Mouse (Mus musculus) embryonic facial prominence, embryonic 11.5 days (tissue): Measurements from ENCODE around the gene Bmpr1b. TPM values are rescaled to one million over a fixed set of nuclear protein-coding genes. Genes with fewer than 3 reads are reported as not detected.

ENCODE experiments used
- ATAC-seq: fragments of 200-750 bp; cut with Nextera tagmentation; replicated peaks from 2 replicates; pipeline ENCODE4 v1.8.0; 2017; ENCODE audit warnings: low read depth; ENCODE audit not compliant: insufficient number of reproducible peaks, low FRiP score, low TSS enrichment
- DNase-seq: peaks from one replicate; pipeline ENCODE4 v3.0.0-alpha.2; 2015; ENCODE audit warnings: low spot score
- H3K27ac ChIP-seq: fragments of 300-500 bp; sonication (generic); replicated peaks from 2 replicates; pipeline ENCODE4 v1.5.1; 2014; ENCODE audit warnings: mild to moderate bottlenecking, low read depth, low read length, control low read depth
- H3K27me3 ChIP-seq: fragments of 300-500 bp; sonication (generic); 2 replicates; pipeline ENCODE4 v1.6.1; 2014; ENCODE audit warnings: mild to moderate bottlenecking, low read length, moderate library complexity, mixed read lengths; ENCODE audit not compliant: control insufficient read depth, insufficient read depth
- H3K36me3 ChIP-seq: fragments of 300-500 bp; sonication (generic); replicated peaks from 2 replicates; pipeline ENCODE4 v1.6.1; 2014; ENCODE audit warnings: low read depth, mild to moderate bottlenecking, low read length, moderate library complexity, mixed read lengths; ENCODE audit not compliant: control insufficient read depth, insufficient read depth
- H3K4me1 ChIP-seq: fragments of 300-500 bp; sonication (generic); 2 replicates; pipeline ENCODE4 v1.6.1; 2014; ENCODE audit warnings: low read length, mixed read lengths; ENCODE audit not compliant: control insufficient read depth, insufficient read depth
- H3K4me2 ChIP-seq: fragments of 300-500 bp; sonication (generic); 2 replicates; pipeline ENCODE4 v1.6.1; 2014; ENCODE audit warnings: low read depth, mild to moderate bottlenecking, control low read depth, low read length, moderate library complexity
- H3K4me3 ChIP-seq: fragments of 300-500 bp; sonication (generic); 2 replicates; pipeline ENCODE4 v1.5.1; 2014; ENCODE audit warnings: low read depth, low read length, control low read depth
- H3K9ac ChIP-seq: fragments of 300-500 bp; sonication (generic); replicated peaks from 2 replicates; pipeline ENCODE4 v1.6.1; 2014; ENCODE audit warnings: mild to moderate bottlenecking, control low read depth, low read length
- H3K9me3 ChIP-seq: fragments of 300-500 bp; sonication (generic); replicated peaks from 2 replicates; pipeline ENCODE4 v1.6.1; 2016; ENCODE audit warnings: mild to moderate bottlenecking, low read length, inconsistent platforms, mixed read lengths; ENCODE audit not compliant: control insufficient read depth
- WGBS: fragments of 180-500 bp; shearing (Covaris S2); extraction: QIAGEN DNeasy Blood & Tissue Kit; methylation state at CpG from one replicate; pipeline ENCODE4 v1.1.7; 2014; 5-methylcytosine and 5-hydroxymethylcytosine counted together
- polyA plus RNA-seq: library from polyadenylated mRNA; unstranded; fragments of >200 nt; fragmentation: Nextera tagmentation; extraction: Ambion mirVana; gene quantifications from 2 replicates; pipeline ENCODE4 v1.2.1, GENCODE M21; 2014

Gene Bmpr1b
- polyA plus RNA-seq, 1 experiment from 2014 or later, result 11.8 TPM

DNA sequence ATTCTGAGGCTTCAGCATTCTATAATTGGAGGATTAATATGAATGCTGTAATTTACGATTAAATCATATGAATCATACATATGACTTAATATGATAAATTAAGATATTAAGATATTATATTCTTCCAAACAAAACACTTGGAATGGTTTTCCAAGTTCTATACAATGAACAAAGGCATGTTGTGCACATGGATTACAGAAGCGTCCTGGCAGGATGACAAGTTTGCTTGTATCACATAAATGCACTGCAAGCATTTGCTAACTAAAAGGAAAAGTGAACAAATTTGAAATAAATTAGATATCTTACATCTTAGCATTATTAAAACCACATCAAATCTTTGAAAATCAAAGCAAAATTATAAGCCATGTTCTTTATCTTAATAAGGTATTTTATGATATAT is 222.4 kb downstream of the Bmpr1b start:
- H3K27ac ChIP-seq, result no peak overlapping the region
- no peak overlapping the region for H3K4me3 ChIP-seq
- H3K4me2 ChIP-seq, result no peak overlapping the region
- H3K36me3 ChIP-seq, result no peaks in the 10 kb centered on the region
- H3K4me1 ChIP-seq, result no peaks in the 10 kb centered on the region
- H3K9me3 ChIP-seq, result no peaks in the 10 kb centered on the region
- no peaks in the 10 kb centered on the region for H3K27me3 ChIP-seq
- no peak overlapping the region for H3K9ac ChIP-seq
- 90% methylated on average over 2 of the region's 2 CpGs for WGBS
- ATAC-seq (no peak), DNase-seq (no peak)

DNA sequence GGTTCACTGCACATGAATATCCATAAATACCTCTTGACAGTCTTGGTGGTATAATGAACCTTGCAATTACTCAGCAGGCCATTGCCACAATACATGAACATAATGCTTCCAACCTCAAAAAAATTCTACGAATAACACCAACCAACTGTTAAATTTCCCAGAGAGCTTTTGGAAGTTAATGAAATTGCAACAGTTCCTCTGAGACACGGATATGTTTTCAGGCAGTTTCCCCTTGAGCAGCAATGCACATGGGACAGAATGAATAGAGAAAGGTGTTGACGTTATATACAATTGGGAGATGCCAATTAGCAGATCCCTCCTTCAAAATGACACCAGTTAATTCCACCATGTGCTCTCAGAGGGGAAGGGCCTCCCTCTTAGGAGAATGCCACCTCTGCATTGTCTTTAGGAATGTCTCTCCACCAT is 225.9 kb downstream of the Bmpr1b start:
- Histone ChIP-seq H3K4me2 (no peak overlapping the region), H3K9ac (no peak overlapping the region), H3K36me3 (no peaks in the 10 kb centered on the region), H3K9me3 (no peaks in the 10 kb centered on the region), H3K27me3 (no peaks in the 10 kb centered on the region), H3K4me3 (no peak overlapping the region), H3K4me1 (no peaks in the 10 kb centered on the region), H3K27ac (no peak overlapping the region)
- WGBS, result 57% methylated on average over 3 of the region's 3 CpGs
- no peak for DNase-seq
- peak; percentile 48; the same call in 1 of the 2 replicates for ATAC-seq

GRCm38 (mm10) chr3:141940207-141940606 is 229.0 kb downstream of the Bmpr1b start:
- no peaks in the 10 kb centered on the region for H3K27me3 ChIP-seq
- H3K4me1 ChIP-seq, result no peaks in the 10 kb centered on the region
- no peaks in the 10 kb centered on the region for H3K36me3 ChIP-seq
- ATAC-seq (no peak), DNase-seq (no peak)
- no peak overlapping the region for H3K4me3 ChIP-seq
- H3K27ac ChIP-seq, result no peak overlapping the region
- H3K4me2 ChIP-seq, result no peak overlapping the region
- no peaks in the 10 kb centered on the region for H3K9me3 ChIP-seq
- no peak overlapping the region for H3K9ac ChIP-seq
- 91% methylated on average over 5 of the region's 5 CpGs for WGBS

- Histone ChIP-seq H3K4me1 (no peaks in the 10 kb centered on the region), H3K27ac (no peak overlapping the region), H3K9ac (no peak overlapping the region), H3K36me3 (no peaks in the 10 kb centered on the region), H3K4me3 (no peak overlapping the region), H3K9me3 (no peaks in the 10 kb centered on the region), H3K4me2 (no peak overlapping the region), H3K27me3 (no peaks in the 10 kb centered on the region)
- 35% methylated on average over 16 of the region's 16 CpGs for WGBS
- DNase-seq (peak; percentile 44), ATAC-seq (peak; percentile 85)
Measured at GRCm38 (mm10) chr3:141936594-141937272, 232.5 kb downstream of the Bmpr1b start.

DNA sequence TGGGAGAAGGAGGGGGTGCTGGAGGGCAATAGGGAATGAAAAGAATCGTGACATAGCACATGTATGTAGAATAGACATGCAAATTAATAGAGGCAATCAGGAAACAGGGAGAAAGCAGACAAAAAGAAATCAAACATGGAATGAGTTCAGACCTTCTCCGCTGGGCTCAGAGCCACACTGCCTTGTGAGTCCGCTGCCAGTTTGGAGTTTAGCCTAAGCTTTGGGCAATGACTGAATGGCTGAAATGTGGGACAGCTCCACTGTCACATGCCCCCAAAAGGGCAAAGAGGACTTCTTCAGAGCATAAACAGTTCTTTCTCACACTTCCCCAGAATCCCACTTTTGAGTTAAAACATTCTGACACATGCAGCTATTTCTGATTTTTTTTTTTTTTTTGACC is 236.3 kb downstream of the Bmpr1b start:
- 0 out of 2 replicates have a peak, but pooled peaks cover 4% of the 10 kb centered on the region for H3K4me1 ChIP-seq
- H3K9ac ChIP-seq, result no peak overlapping the region
- no peak overlapping the region for H3K27ac ChIP-seq
- ATAC-seq (no peak), DNase-seq (no peak)
- H3K36me3 ChIP-seq, result no peaks in the 10 kb centered on the region
- no peak overlapping the region for H3K4me2 ChIP-seq
- 73% methylated on average over 3 of the region's 3 CpGs for WGBS
- H3K4me3 ChIP-seq, result no peak overlapping the region
- H3K27me3 ChIP-seq, result no peaks in the 10 kb centered on the region
- H3K9me3 ChIP-seq, result no peaks in the 10 kb centered on the region

- H3K27me3 ChIP-seq, result no peaks in the 10 kb centered on the region
- H3K27ac ChIP-seq, result peak overlapping the region; percentile 41; the same call in 1 of the 2 replicates
- peak overlapping the region; percentile 43 for H3K9ac ChIP-seq
- no peaks in the 10 kb centered on the region for H3K36me3 ChIP-seq
- H3K4me3 ChIP-seq, result peak overlapping the region; percentile 12; the same call in 1 of the 2 replicates
- peak; percentile 77 for ATAC-seq
- H3K4me2 ChIP-seq, result peak overlapping the region; percentile 34
- 7% methylated on average over 10 of the region's 10 CpGs for WGBS
- no peaks in the 10 kb centered on the region for H3K9me3 ChIP-seq
- peak; percentile 63 for DNase-seq
- 0 out of 2 replicates have a peak, but pooled peaks cover 4% of the 10 kb centered on the region for H3K4me1 ChIP-seq
Measured at GRCm38 (mm10) chr3:141931372-141932092, 237.7 kb downstream of the Bmpr1b start.

DNA sequence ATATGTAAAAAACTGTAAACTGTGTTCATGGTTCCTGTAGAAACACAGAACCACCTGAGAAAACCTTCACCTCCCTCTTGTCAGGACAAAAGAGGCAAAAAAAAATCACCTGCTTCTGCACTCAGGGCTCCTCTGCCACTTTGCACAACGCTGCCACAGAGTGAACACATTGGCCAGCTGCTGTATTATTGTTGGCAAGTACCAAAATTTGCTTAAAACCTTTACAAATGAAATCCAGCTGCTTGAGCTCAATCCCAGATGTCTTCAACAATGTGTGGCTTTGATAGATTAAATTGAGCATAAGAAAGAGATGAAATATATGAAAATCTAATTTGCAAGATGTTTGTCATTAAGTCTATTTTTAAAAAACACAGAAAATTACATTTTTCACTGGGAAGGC is 245.8 kb downstream of the Bmpr1b start:
- Histone ChIP-seq H3K9ac (no peak overlapping the region), H3K9me3 (no peaks in the 10 kb centered on the region), H3K27me3 (no peaks in the 10 kb centered on the region), H3K4me2 (no peak overlapping the region), H3K4me1 (0 out of 2 replicates have a peak, but pooled peaks cover 2% of the 10 kb centered on the region), H3K27ac (no peak overlapping the region), H3K36me3 (no peaks in the 10 kb centered on the region), H3K4me3 (no peak overlapping the region)
- DNase-seq (peak; percentile 87), ATAC-seq (no peak)
- 25% methylated on average over 1 of the region's 1 CpGs for WGBS

DNA sequence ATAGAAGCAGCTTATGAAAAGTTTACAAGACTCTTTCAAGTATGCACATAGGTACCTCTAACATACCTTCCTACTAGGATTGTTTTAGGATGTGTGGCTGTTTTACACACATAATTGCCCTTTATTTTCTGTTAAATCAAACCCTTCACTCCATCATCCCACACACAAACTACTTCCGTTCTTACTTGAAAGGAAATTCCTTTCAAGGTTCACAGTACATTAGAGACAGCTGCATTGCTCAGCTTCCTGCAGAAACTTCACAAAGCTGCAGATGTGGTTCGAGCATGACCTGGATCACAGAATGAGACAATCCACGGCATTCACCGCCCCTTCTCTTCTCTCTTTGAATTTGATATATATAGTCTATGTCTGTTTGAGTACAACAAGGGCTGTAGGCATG is 248.1 kb downstream of the Bmpr1b start:
- 22% methylated on average over 4 of the region's 4 CpGs for WGBS
- Histone ChIP-seq H3K27me3 (no peaks in the 10 kb centered on the region), H3K9me3 (no peaks in the 10 kb centered on the region), H3K4me3 (no peak overlapping the region), H3K4me1 (0 out of 2 replicates have a peak, but pooled peaks cover 2% of the 10 kb centered on the region), H3K27ac (no peak overlapping the region), H3K9ac (no peak overlapping the region), H3K4me2 (no peak overlapping the region), H3K36me3 (no peaks in the 10 kb centered on the region)
- ATAC-seq, result no peak
- peak; percentile 55 for DNase-seq
